Mouse (Mus musculus): ENCODE data around the gene Rab1b.

GRCm38 (mm10) chr19:5087884-5088728, 18.8 kb downstream of the Rab1b start, which contains the start of gene Yif1a:
- TF ChIP-seq GATA1 (IDR thresholded peaks at IDR 0.05; ENCODE audit: borderline replicate concordance, low read length) (no peak), FLI1 (IDR thresholded peaks at IDR 0.05; ENCODE audit: low read length) (no peak)
